Mouse (Mus musculus): ENCODE data around the gene Zfp952.
A peak's percentile ranks its signal among the peaks of the same experiment; 100 is the strongest.

DNA sequence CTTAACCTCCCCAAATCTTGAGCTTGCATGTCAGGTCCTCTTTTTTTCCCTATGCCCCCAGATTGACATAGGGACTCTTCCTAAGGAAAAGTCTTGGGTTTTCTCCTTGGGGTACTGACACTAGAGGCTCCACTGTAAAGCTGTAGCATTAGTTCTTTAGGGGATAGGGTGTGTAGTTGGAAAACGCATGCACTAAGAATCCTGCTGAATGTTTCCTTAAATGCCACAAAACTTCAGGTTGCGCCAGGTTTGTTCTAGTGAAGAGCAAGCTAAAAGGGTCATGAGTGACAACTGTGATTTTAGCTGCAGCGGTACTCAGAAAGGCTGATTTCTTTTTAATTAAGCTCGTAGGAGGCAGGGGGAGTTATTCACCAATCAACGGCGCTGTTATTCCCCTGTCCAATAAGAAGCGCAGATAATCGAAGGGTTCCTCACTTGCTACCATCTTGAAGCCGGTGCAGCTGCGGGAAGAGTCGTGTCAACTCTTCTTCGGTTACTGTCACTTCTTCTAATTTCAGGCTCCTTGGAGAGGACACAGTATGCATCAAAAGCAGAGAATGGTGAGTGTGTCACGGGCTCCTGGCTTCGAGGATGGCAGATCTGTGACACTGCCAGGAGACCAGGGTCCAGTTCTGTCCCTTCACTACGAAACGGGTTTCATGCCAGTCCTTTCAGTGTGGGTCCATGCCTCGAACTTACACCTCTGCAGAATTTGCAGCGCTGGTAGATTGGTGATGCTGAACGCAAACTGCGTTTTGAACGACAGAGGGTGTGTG lies at the start of gene Zfp952:
- TF ChIP-seq CTCF (conservative IDR thresholded peaks at IDR 0.05 in 1 of 2, IDR thresholded peaks at IDR 0.05 in 1 of 2; ENCODE audit: low read depth in 2 of 2, low read length in 2 of 2) (no peak), CHD2 (IDR thresholded peaks at IDR 0.05; ENCODE audit: low read length) (peak; percentile 87), ZKSCAN1 (IDR thresholded peaks at IDR 0.05; ENCODE audit: borderline replicate concordance, low read depth, low read length) (no peak), HCFC1 (IDR thresholded peaks at IDR 0.05; ENCODE audit: low read depth, low read length) (peak; percentile 89), JUN (IDR thresholded peaks at IDR 0.05; ENCODE audit: insufficient read depth, low read depth, low read length) (no peak), POLR2A (IDR thresholded peaks at IDR 0.05; ENCODE audit: low read depth, low read length) (peak; percentile 70), ETS1 (conservative IDR thresholded peaks at IDR 0.05; ENCODE audit: low read depth, low read length) (no peak), RCOR1 (conservative IDR thresholded peaks at IDR 0.05; ENCODE audit: low read depth, low read length) (no peak), ZNF384 (IDR thresholded peaks at IDR 0.05; ENCODE audit: low read depth, low read length) (no peak), JUND (conservative IDR thresholded peaks at IDR 0.05; ENCODE audit: low read depth, low read length) (no peak), USF2 (conservative IDR thresholded peaks at IDR 0.05; ENCODE audit: low read depth, low read length) (no peak), UBTF (IDR thresholded peaks at IDR 0.05; ENCODE audit: low read depth, low read length) (no peak), TCF12 (IDR thresholded peaks at IDR 0.05; ENCODE audit: low read depth, low read length) (0 out of 2 replicates have a peak, but pooled peaks have one; percentile 48), E2F4 (IDR thresholded peaks at IDR 0.05; ENCODE audit: insufficient replicate concordance, low read depth, low read length) (0 out of 2 replicates have a peak, but pooled peaks have one; percentile 54)

All from CH12.LX (cell line).